Comparison of ENCODE assay signal across 8 mouse cellular contexts in the genomic region with DNA sequence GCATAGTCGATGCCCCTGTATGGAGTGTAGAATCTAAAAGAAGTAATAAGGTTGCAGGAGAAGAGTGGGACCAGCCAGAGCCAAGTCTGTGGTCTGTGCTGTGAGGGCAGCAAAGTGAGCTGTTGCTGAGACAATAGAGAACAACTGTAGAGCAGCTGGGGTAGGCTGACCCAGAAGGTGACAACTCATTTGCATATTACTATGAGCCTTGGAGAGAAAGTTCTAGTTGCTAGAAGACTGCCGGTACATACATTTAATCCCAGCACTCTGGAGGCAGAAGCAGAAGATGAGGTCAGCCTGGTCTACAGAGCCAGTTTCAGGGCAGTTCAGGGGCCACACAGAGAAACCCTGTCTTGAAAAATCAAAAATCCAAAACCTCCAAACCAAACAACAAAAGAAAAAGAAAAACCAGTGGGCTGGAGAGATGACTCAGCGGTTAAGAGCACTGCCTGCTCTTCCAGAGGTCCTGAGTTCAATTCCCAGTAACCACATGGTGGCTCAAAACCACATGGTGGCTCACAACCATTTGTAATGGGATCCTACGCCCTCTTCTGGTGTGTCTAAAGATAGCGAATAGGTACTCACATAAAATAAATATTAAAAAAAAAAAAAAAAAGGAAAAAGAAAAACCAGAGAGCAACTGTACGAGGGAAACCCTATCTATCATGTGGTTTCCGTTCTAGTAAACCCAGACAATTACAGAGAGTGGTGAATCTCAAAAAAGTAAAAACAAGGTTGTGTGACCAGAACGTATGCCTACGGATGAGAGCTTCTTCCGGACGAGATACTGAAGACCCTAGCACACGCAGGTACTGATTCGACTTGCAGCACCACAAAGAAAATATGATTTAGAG. TPM values are rescaled to one million over a fixed set of nuclear protein-coding genes. Genes with fewer than 3 reads are reported as not detected.
A peak's percentile ranks its signal among the peaks of the same experiment; 100 is the strongest.
DNase-seq lines count a peak whose midpoint lies in the region; ATAC-seq and TF ChIP-seq lines count a peak whose summit lies in the region.

No protein-coding gene starts in this region.

- H3K4me1 ChIP-seq in cerebellum, adult 2 months (ENCODE audit: control insufficient read depth, insufficient read depth, low read length), result 0 out of 2 replicates have a peak, but pooled peaks cover 3% of the 10 kb centered on the region
- peaks cover 2% of the 10 kb centered on the region; the same call in 1 of the 2 replicates for H3K4me1 ChIP-seq in lung, embryonic 16.5 days (replicated peaks; ENCODE audit: control insufficient read depth, insufficient read depth, low read length)
- peaks cover 13% of the 10 kb centered on the region for H3K4me1 ChIP-seq in liver, embryonic 13.5 days (replicated peaks)
- H3K4me1 ChIP-seq in stomach, embryonic 16.5 days (ENCODE audit: control insufficient read depth, insufficient read depth, low read length), result 0 out of 2 replicates have a peak, but pooled peaks cover 7% of the 10 kb centered on the region

- peak overlapping the region; percentile 3 for H3K4me3 ChIP-seq in cerebellum, adult 2 months (replicated peaks; ENCODE audit: insufficient read depth, low read depth, low read length)
- H3K4me3 ChIP-seq in lung, embryonic 16.5 days (ENCODE audit: low read length), result no peak overlapping the region; the same call in 1 of the 2 replicates
- 0 out of 2 replicates have a peak overlapping the region, but pooled peaks have one; percentile 18 for H3K4me3 ChIP-seq in liver, embryonic 13.5 days (replicated peaks)
- no peak overlapping the region for H3K4me3 ChIP-seq in stomach, embryonic 16.5 days (replicated peaks; ENCODE audit: low read length)

- no peaks in the 10 kb centered on the region for H3K9me3 ChIP-seq in lung, embryonic 16.5 days (ENCODE audit: control insufficient read depth, low read length)
- H3K9me3 ChIP-seq in liver, embryonic 13.5 days (replicated peaks), result no peaks in the 10 kb centered on the region
- H3K9me3 ChIP-seq in stomach, embryonic 16.5 days (replicated peaks; ENCODE audit: control insufficient read depth, low read length), result 0 out of 2 replicates have a peak, but pooled peaks cover 3% of the 10 kb centered on the region

- no peaks in the 10 kb centered on the region for H3K36me3 ChIP-seq in lung, embryonic 16.5 days (ENCODE audit: control insufficient read depth, insufficient read depth, low read length)
- H3K36me3 ChIP-seq in liver, embryonic 13.5 days, result no peaks in the 10 kb centered on the region
- no peaks in the 10 kb centered on the region for H3K36me3 ChIP-seq in stomach, embryonic 16.5 days (ENCODE audit: control insufficient read depth, insufficient read depth, low read length)

- no peak for TF ChIP-seq CTCF in cerebellum, adult 2 months (IDR thresholded peaks at IDR 0.05; ENCODE audit: borderline replicate concordance, insufficient read depth, low read depth, low read length)

- ATAC-seq in lung, embryonic 16.5 days (ENCODE audit: low read depth), result no peak
- no peak for ATAC-seq in liver, embryonic 13.5 days (ENCODE audit: low read depth)
- ATAC-seq in stomach, embryonic 16.5 days (ENCODE audit: insufficient read depth, low FRiP score), result no peak

- whole genome bisulfite sequencing in cerebellum, adult 2 months, result 46% methylated on average over 13 of the region's 13 CpGs
- 36% methylated on average over 13 of the region's 13 CpGs for WGBS in lung, embryonic 16.5 days
- 29% methylated on average over 13 of the region's 13 CpGs for WGBS in liver, embryonic 13.5 days (ENCODE audit: insufficient replicate concordance)
- WGBS in stomach, embryonic 16.5 days, result 37% methylated on average over 13 of the region's 13 CpGs

- no peak overlapping the region for H3K9ac ChIP-seq in lung, embryonic 16.5 days (ENCODE audit: low read length)
- H3K9ac ChIP-seq in liver, embryonic 13.5 days, result no peak overlapping the region
- no peak overlapping the region for H3K9ac ChIP-seq in stomach, embryonic 16.5 days (ENCODE audit: low read length)

- H3K4me2 ChIP-seq in lung, embryonic 16.5 days (ENCODE audit: low read depth, low read length), result peak overlapping the region; percentile 41; the same call in 1 of the 2 replicates
- peak overlapping the region; percentile 45 for H3K4me2 ChIP-seq in liver, embryonic 13.5 days
- peak overlapping the region; percentile 47 for H3K4me2 ChIP-seq in stomach, embryonic 16.5 days (ENCODE audit: low read depth, low read length)

- no peaks in the 10 kb centered on the region for H3K27me3 ChIP-seq in cerebellum, adult 2 months (ENCODE audit: control insufficient read depth, insufficient read depth, low read length)
- H3K27me3 ChIP-seq in lung, embryonic 16.5 days (ENCODE audit: control insufficient read depth, insufficient read depth, low read depth, low read length), result no peaks in the 10 kb centered on the region
- H3K27me3 ChIP-seq in liver, embryonic 13.5 days, result peaks cover 7% of the 10 kb centered on the region; the same call in 1 of the 2 replicates
- no peaks in the 10 kb centered on the region for H3K27me3 ChIP-seq in stomach, embryonic 16.5 days (ENCODE audit: control insufficient read depth, insufficient read depth, low read length)

- TF ChIP-seq POLR2A in cerebellum, adult 2 months (IDR thresholded peaks at IDR 0.05; ENCODE audit: borderline replicate concordance, insufficient read depth, low read length), result no peak

- no peak overlapping the region for H3K27ac ChIP-seq in cerebellum, adult 2 months (ENCODE audit: insufficient read depth, low read length)
- H3K27ac ChIP-seq in lung, embryonic 16.5 days (ENCODE audit: low read length), result no peak overlapping the region
- H3K27ac ChIP-seq in liver, embryonic 13.5 days, result no peak overlapping the region
- no peak overlapping the region for H3K27ac ChIP-seq in stomach, embryonic 16.5 days (ENCODE audit: low read length)

- DNase-seq in cerebellum, adult 2 months, result no peak
- no peak for DNase-seq in cerebellum, postnatal 25 days
- DNase-seq in lung, postnatal 10 days, result no peak
- no peak for DNase-seq in liver, embryonic 13.5 days
- DNase-seq in left cerebral cortex, adult 8-10 months (ENCODE audit: low spot score in 2 of 2), result no peak
- DNase-seq in spleen, postnatal 10 days (ENCODE audit: low spot score in 2 of 2), result no peak

RNA-seq across cellular contexts. Expression of gene Ywhah, which starts 20.3 kb away (rescaled TPM):
- 1,631 and 1,702 TPM in 2 replicates for polyA plus RNA-seq in cerebellum, adult 2 months (2012; rRNA removed)
- polyA plus RNA-seq in lung, embryonic 16.5 days (2015; fragmentation: Nextera tagmentation; extraction: Ambion mirVana), result 415 and 417 TPM in 2 replicates
- 248 and 292 TPM in 2 replicates for polyA plus RNA-seq in liver, embryonic 13.5 days (2015; fragmentation: Nextera tagmentation; extraction: Ambion mirVana)
- 405 and 418 TPM in 2 replicates for polyA plus RNA-seq in stomach, embryonic 16.5 days (2015; fragmentation: Nextera tagmentation; extraction: Ambion mirVana)
- total RNA-seq in left cerebral cortex, adult 8-10 months (2022), result 1,000 to 10,000 TPM in 2 of 4 experiments, 100 to 1,000 TPM in 2; 903 to 1,086 (median 994) TPM

Comparison
In these comparisons a context has a peak if more than half of its experiments do, and no peak if none do; other contexts are left out.
1. H3K4me3 ChIP-seq: peak in cerebellum, adult 2 months (single experiment) and liver, embryonic 13.5 days (single experiment); none in lung, embryonic 16.5 days (single experiment) and stomach, embryonic 16.5 days (single experiment).
2. Peak in every context shown above with its lines, with median percentiles within 50 percentile points of each other: H3K4me2 ChIP-seq.